In genomic region chr13:109686116-109686876, GRCm38 (mm10) we compare ENCODE assay signal across 8 mouse cellular contexts.
DNase-seq lines count a peak whose midpoint lies in the region; ATAC-seq lines count a peak whose summit lies in the region.

No protein-coding gene starts in this region.

- H3K4me3 ChIP-seq in lung, embryonic 15.5 days: peak overlapping the region; percentile 55
- peak overlapping the region; percentile 29 for H3K4me3 ChIP-seq in forebrain, embryonic 14.5 days (ENCODE audit: low read depth, low read length)
- H3K4me3 ChIP-seq in liver, embryonic 12.5 days: peak overlapping the region; percentile 78
- H3K4me3 ChIP-seq in stomach, embryonic 15.5 days (replicated peaks): peak overlapping the region; percentile 50

- H3K4me2 ChIP-seq in lung, embryonic 15.5 days: peak overlapping the region; percentile 87
- peak overlapping the region; percentile 71 for H3K4me2 ChIP-seq in forebrain, embryonic 14.5 days (ENCODE audit: low read length)
- peak overlapping the region; percentile 81 for H3K4me2 ChIP-seq in liver, embryonic 12.5 days
- H3K4me2 ChIP-seq in stomach, embryonic 15.5 days: peak overlapping the region; percentile 71

- WGBS in lung, embryonic 15.5 days: 10% methylated on average over 4 of the region's 4 CpGs
- 13% methylated on average over 4 of the region's 4 CpGs for WGBS in forebrain, embryonic 14.5 days
- WGBS in liver, embryonic 12.5 days (ENCODE audit: insufficient replicate concordance): 6% methylated on average over 4 of the region's 4 CpGs
- 28% methylated on average over 4 of the region's 4 CpGs for WGBS in stomach, embryonic 15.5 days

- H3K27ac ChIP-seq in lung, embryonic 15.5 days: peak overlapping the region; percentile 81
- H3K27ac ChIP-seq in forebrain, embryonic 14.5 days (ENCODE audit: low read depth, low read length): no peak overlapping the region
- peak overlapping the region; percentile 97 for H3K27ac ChIP-seq in liver, embryonic 12.5 days
- H3K27ac ChIP-seq in stomach, embryonic 15.5 days: peak overlapping the region; percentile 75

- peaks cover 11% of the 10 kb centered on the region; the same call in 1 of the 2 replicates for H3K4me1 ChIP-seq in lung, embryonic 15.5 days
- H3K4me1 ChIP-seq in forebrain, embryonic 14.5 days (ENCODE audit: control insufficient read depth, insufficient read depth, low read length): no peaks in the 10 kb centered on the region
- H3K4me1 ChIP-seq in liver, embryonic 12.5 days: peaks cover 73% of the 10 kb centered on the region
- H3K4me1 ChIP-seq in stomach, embryonic 15.5 days: no peaks in the 10 kb centered on the region

- ATAC-seq in lung, embryonic 15.5 days (ENCODE audit: borderline replicate concordance, extremely low read depth, low FRiP score, low TSS enrichment): peak; percentile 27; the same call in 1 of the 2 replicates
- peak; percentile 29; the same call in 1 of the 2 replicates for ATAC-seq in forebrain, embryonic 14.5 days
- ATAC-seq in liver, embryonic 12.5 days: peak; percentile 46
- ATAC-seq in stomach, embryonic 15.5 days (ENCODE audit: insufficient read depth, low FRiP score, low read depth): no peak

- DNase-seq in lung, adult 18-20 months: no peak
- DNase-seq in forebrain, embryonic 14.5 days (ENCODE audit: low spot score): no peak
- no peak for DNase-seq in layer of hippocampus, adult 11-12 months (ENCODE audit: low spot score)
- DNase-seq in urinary bladder, adult 18-20 months (ENCODE audit: low spot score in 2 of 2): no peak
- no peak for DNase-seq in adrenal gland, adult 2 months

- H3K9ac ChIP-seq in lung, embryonic 15.5 days: peak overlapping the region; percentile 64; the same call in 1 of the 2 replicates
- peak overlapping the region; percentile 63; the same call in 1 of the 2 replicates for H3K9ac ChIP-seq in forebrain, embryonic 14.5 days (ENCODE audit: low read length)
- peak overlapping the region; percentile 93 for H3K9ac ChIP-seq in liver, embryonic 12.5 days
- H3K9ac ChIP-seq in stomach, embryonic 15.5 days: no peak overlapping the region

- no peaks in the 10 kb centered on the region for H3K27me3 ChIP-seq in lung, embryonic 15.5 days
- H3K27me3 ChIP-seq in forebrain, embryonic 14.5 days (replicated peaks; ENCODE audit: control insufficient read depth, insufficient read depth, low read length): no peaks in the 10 kb centered on the region
- H3K27me3 ChIP-seq in liver, embryonic 12.5 days (replicated peaks): no peaks in the 10 kb centered on the region
- H3K27me3 ChIP-seq in stomach, embryonic 15.5 days (replicated peaks): no peaks in the 10 kb centered on the region

- no peaks in the 10 kb centered on the region for H3K9me3 ChIP-seq in lung, embryonic 15.5 days
- no peaks in the 10 kb centered on the region for H3K9me3 ChIP-seq in forebrain, embryonic 14.5 days (replicated peaks; ENCODE audit: control insufficient read depth, low read length)
- H3K9me3 ChIP-seq in liver, embryonic 12.5 days (replicated peaks): no peaks in the 10 kb centered on the region
- H3K9me3 ChIP-seq in stomach, embryonic 15.5 days: no peaks in the 10 kb centered on the region

- no peaks in the 10 kb centered on the region for H3K36me3 ChIP-seq in lung, embryonic 15.5 days
- no peaks in the 10 kb centered on the region for H3K36me3 ChIP-seq in forebrain, embryonic 14.5 days (ENCODE audit: control insufficient read depth, insufficient read depth, low read length)
- H3K36me3 ChIP-seq in liver, embryonic 12.5 days: no peaks in the 10 kb centered on the region
- no peaks in the 10 kb centered on the region for H3K36me3 ChIP-seq in stomach, embryonic 15.5 days
